Mouse (Mus musculus) olfactory bulb, adult 2 months (tissue): ENCODE data around the gene Cdkl1. TPM values are rescaled to one million over a fixed set of nuclear protein-coding genes. Genes with fewer than 3 reads are reported as not detected.

Experiments
- H3K27ac ChIP-seq: fragments of 200-500 bp; 2 replicates; pipeline ENCODE4 v1.5.1; 2012; ENCODE audit warnings: low read depth, low read length; ENCODE audit not compliant: insufficient read depth
- H3K4me1 ChIP-seq: fragments of 200-500 bp; 2 replicates; pipeline ENCODE4 v1.6.1; 2012; ENCODE audit warnings: low read length; ENCODE audit not compliant: control insufficient read depth, insufficient read depth
- H3K4me3 ChIP-seq: fragments of 200-500 bp; 2 replicates; pipeline ENCODE4 v1.5.1; 2012; ENCODE audit warnings: mild to moderate bottlenecking, low read depth, low read length, moderate library complexity; ENCODE audit not compliant: insufficient read depth
- CTCF ChIP-seq: fragments of 200-500 bp; IDR thresholded peaks from 2 replicates; pipeline ENCODE4 v1.5.1; 2012; ENCODE audit warnings: low read depth, mild to moderate bottlenecking, low read length, moderate library complexity; ENCODE audit not compliant: insufficient read depth
- POLR2A ChIP-seq: fragments of 200-500 bp; IDR thresholded peaks from 2 replicates; pipeline ENCODE4 v1.6.1; 2012; ENCODE audit warnings: mild to moderate bottlenecking, low read depth, low read length, moderate library complexity; ENCODE audit not compliant: insufficient read depth
- WGBS: fragments of 180-500 bp; shearing (Covaris S2); methylation state at CpG from one replicate; pipeline ENCODE4 v1.1.7; 2018; 5-methylcytosine and 5-hydroxymethylcytosine counted together
- polyA plus RNA-seq: library from polyadenylated mRNA; stranded (reverse); fragments of >200 nt; gene quantifications from 2 replicates; pipeline ENCODE4 v1.2.4, GENCODE M21; 2012; ENCODE audit warnings: low replicate concordance; ENCODE audit not compliant: missing spikeins, insufficient read depth, insufficient read length

Cdkl1 gene
- polyA plus RNA-seq, 1 experiment = not detected

- peak overlapping the region; percentile 66 for H3K4me3 ChIP-seq
- no peak for TF ChIP-seq POLR2A
- no peak for TF ChIP-seq CTCF
- H3K4me1 ChIP-seq = peaks cover 7% of the 10 kb centered on the region; the same call in 1 of the 2 replicates
- WGBS = 32% methylated on average over 27 of the region's 27 CpGs
- H3K27ac ChIP-seq = peak overlapping the region; percentile 31
Measured at GRCm38 (mm10) chr12:69789766-69790529, 1.1 kb downstream of the Cdkl1 start.

- Histone ChIP-seq H3K4me1 (peaks cover 7% of the 10 kb centered on the region; the same call in 1 of the 2 replicates), H3K4me3 (no peak overlapping the region), H3K27ac (no peak overlapping the region)
- 92% methylated on average over 5 of the region's 5 CpGs for WGBS
- TF ChIP-seq POLR2A (no peak), CTCF (no peak)
Measured at GRCm38 (mm10) chr12:69788380-69788779, 2.7 kb downstream of the Cdkl1 start.

GRCm38 (mm10) chr12:69785471-69785870 is 5.6 kb downstream of the Cdkl1 start:
- WGBS = 90% methylated on average over 9 of the region's 9 CpGs
- Histone ChIP-seq H3K4me1 (peaks cover 4% of the 10 kb centered on the region; the same call in 1 of the 2 replicates), H3K27ac (no peak overlapping the region), H3K4me3 (no peak overlapping the region)
- TF ChIP-seq POLR2A = no peak
- no peak for TF ChIP-seq CTCF

- 77% methylated on average over 6 of the region's 6 CpGs for WGBS
- Histone ChIP-seq H3K27ac (no peak overlapping the region), H3K4me1 (no peaks in the 10 kb centered on the region), H3K4me3 (no peak overlapping the region)
- TF ChIP-seq CTCF = no peak
- TF ChIP-seq POLR2A = no peak
Measured at GRCm38 (mm10) chr12:69783247-69784025, 7.6 kb downstream of the Cdkl1 start.

- TF ChIP-seq POLR2A (no peak), CTCF (no peak)
- Histone ChIP-seq H3K27ac (no peak overlapping the region), H3K4me1 (no peaks in the 10 kb centered on the region), H3K4me3 (no peak overlapping the region)
- WGBS = 86% methylated on average over 10 of the region's 10 CpGs
Measured at GRCm38 (mm10) chr12:69781935-69782650, 9.0 kb downstream of the Cdkl1 start.

DNA sequence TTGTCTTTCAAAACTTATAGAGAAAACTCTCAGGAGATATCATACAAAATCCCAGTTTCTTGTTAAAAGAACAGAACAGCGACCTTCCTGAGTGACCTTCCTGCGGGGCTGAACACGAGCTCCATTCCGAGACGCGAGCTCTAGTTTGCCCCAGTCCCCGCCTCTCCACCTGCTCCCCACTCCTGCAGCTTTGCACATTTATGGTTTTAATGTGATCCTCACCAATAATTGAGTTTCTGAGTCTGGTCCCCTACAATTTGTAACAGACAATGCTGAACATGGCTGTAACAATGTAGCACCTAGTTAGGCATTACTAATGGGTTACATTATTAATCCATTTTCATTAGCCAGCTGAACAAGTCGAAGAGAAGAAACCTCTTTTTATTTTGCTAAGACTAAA is 9.6 kb downstream of the Cdkl1 start:
- Histone ChIP-seq H3K4me3 (no peak overlapping the region), H3K4me1 (0 out of 2 replicates have a peak, but pooled peaks cover 4% of the 10 kb centered on the region), H3K27ac (no peak overlapping the region)
- TF ChIP-seq CTCF (no peak), POLR2A (no peak)
- WGBS = 83% methylated on average over 8 of the region's 8 CpGs

GRCm38 (mm10) chr12:69777957-69778356 is 13.1 kb downstream of the Cdkl1 start:
- Histone ChIP-seq H3K4me1 (0 out of 2 replicates have a peak, but pooled peaks cover 4% of the 10 kb centered on the region), H3K27ac (no peak overlapping the region), H3K4me3 (no peak overlapping the region)
- no peak for TF ChIP-seq CTCF
- TF ChIP-seq POLR2A = no peak
- WGBS = 66% methylated on average over 2 of the region's 2 CpGs

- H3K4me1 ChIP-seq = 0 out of 2 replicates have a peak, but pooled peaks cover 4% of the 10 kb centered on the region
- H3K4me3 ChIP-seq = no peak overlapping the region
- H3K27ac ChIP-seq = no peak overlapping the region
- TF ChIP-seq CTCF (no peak), POLR2A (no peak)
- WGBS = 94% methylated on average over 6 of the region's 6 CpGs
Measured at GRCm38 (mm10) chr12:69777341-69777730, 13.7 kb downstream of the Cdkl1 start.
